Mouse (Mus musculus): ENCODE data around the gene Ap2a2.
"Not testable (repeated sequence)": the region's sequence is repeated elsewhere in the genome, so short reads cannot be mapped to it uniquely, and the experiment has no call there.

DNA sequence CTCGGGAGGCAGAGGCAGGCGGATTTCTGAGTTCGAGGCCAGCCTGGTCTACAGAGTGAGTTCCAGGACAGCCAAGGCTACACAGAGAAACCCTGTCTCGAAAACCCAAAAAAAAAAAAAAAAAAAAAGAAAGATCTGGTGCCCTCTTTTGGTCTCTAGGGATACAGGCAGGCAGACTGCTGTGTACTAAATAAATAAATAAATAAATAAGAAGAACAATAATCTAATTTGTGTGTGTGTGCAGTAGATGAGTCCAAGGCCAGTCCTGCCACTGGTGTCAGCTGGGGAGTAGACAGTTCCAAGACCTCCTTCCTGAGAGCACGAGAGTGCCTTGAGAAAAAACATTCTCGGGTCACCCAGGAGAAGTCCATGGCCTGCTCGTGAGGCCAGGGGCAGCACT lies 28.3 kb downstream of the Ap2a2 start:
- not testable (repeated sequence) for TF ChIP-seq CTCF (IDR thresholded peaks at IDR 0.05; ENCODE audit: borderline replicate concordance, extremely low read depth, insufficient read depth, insufficient read length); POLR2A (IDR thresholded peaks at IDR 0.05; ENCODE audit: borderline replicate concordance, extremely low read depth, insufficient read depth, insufficient read length, poor library complexity, severe bottlenecking)

All from brain, embryonic 14.5 days (tissue).